Mouse (Mus musculus) hindbrain, postnatal 0 days (tissue): ENCODE measurements at regions not wholly inside any gene's neighbourhood (a gene's known extent, or its start where the extent isn't known, plus 50 kb on each side); places are given as distances from the start of the nearest gene placed in this dataset.

ENCODE experiments used
- ATAC-seq: fragments of 200-750 bp; cut with Nextera tagmentation; 2 replicates; pipeline ENCODE4 v1.8.0; 2017; ENCODE audit warnings: mild to moderate bottlenecking, moderate TSS enrichment, moderate library complexity
- DNase-seq: peaks from one replicate; pipeline ENCODE4 v3.0.0-alpha.2; 2015; ENCODE audit warnings: low spot score
- H3K27ac ChIP-seq: fragments of 300-500 bp; sonication (generic); 2 replicates; pipeline ENCODE4 v1.5.1; 2014; ENCODE audit warnings: mild to moderate bottlenecking
- H3K27me3 ChIP-seq: fragments of 300-500 bp; sonication (generic); 2 replicates; pipeline ENCODE4 v1.6.1; 2014; ENCODE audit warnings: low read length, mixed read lengths; ENCODE audit not compliant: insufficient read depth
- H3K36me3 ChIP-seq: fragments of 300-500 bp; sonication (generic); 2 replicates; pipeline ENCODE4 v1.6.1; 2014; ENCODE audit warnings: low read length, mixed read lengths; ENCODE audit not compliant: insufficient read depth
- H3K4me1 ChIP-seq: fragments of 300-500 bp; sonication (generic); 2 replicates; pipeline ENCODE4 v1.6.1; 2014; ENCODE audit warnings: antibody characterized with exemption, low read length, mixed read lengths; ENCODE audit not compliant: insufficient read depth
- H3K4me2 ChIP-seq: fragments of 300-500 bp; sonication (generic); 2 replicates; pipeline ENCODE4 v1.6.1; 2014; ENCODE audit warnings: low read depth, mild to moderate bottlenecking, low read length, moderate library complexity, mixed read lengths
- H3K4me3 ChIP-seq: fragments of 300-500 bp; sonication (generic); 2 replicates; pipeline ENCODE4 v1.5.1; 2014; ENCODE audit warnings: low read length
- H3K9ac ChIP-seq: fragments of 300-500 bp; sonication (generic); replicated peaks from 2 replicates; pipeline ENCODE4 v1.6.1; 2014; ENCODE audit warnings: mild to moderate bottlenecking, low read length, moderate library complexity, mixed read lengths
- H3K9me3 ChIP-seq: fragments of 300-500 bp; sonication (generic); 2 replicates; pipeline ENCODE4 v1.6.1; 2016; ENCODE audit warnings: low read length, mixed read lengths
- CTCF ChIP-seq: IDR thresholded peaks from 2 replicates; pipeline ENCODE4 v1.5.1; 2016; ENCODE audit warnings: antibody characterized with exemption, control low read depth, low read depth
- WGBS: fragments of 180-500 bp; shearing (Covaris S2); extraction: QIAGEN DNeasy Blood & Tissue Kit; methylation state at CpG from one replicate; pipeline ENCODE4 v1.1.7; 2014; 5-methylcytosine and 5-hydroxymethylcytosine counted together

DNA sequence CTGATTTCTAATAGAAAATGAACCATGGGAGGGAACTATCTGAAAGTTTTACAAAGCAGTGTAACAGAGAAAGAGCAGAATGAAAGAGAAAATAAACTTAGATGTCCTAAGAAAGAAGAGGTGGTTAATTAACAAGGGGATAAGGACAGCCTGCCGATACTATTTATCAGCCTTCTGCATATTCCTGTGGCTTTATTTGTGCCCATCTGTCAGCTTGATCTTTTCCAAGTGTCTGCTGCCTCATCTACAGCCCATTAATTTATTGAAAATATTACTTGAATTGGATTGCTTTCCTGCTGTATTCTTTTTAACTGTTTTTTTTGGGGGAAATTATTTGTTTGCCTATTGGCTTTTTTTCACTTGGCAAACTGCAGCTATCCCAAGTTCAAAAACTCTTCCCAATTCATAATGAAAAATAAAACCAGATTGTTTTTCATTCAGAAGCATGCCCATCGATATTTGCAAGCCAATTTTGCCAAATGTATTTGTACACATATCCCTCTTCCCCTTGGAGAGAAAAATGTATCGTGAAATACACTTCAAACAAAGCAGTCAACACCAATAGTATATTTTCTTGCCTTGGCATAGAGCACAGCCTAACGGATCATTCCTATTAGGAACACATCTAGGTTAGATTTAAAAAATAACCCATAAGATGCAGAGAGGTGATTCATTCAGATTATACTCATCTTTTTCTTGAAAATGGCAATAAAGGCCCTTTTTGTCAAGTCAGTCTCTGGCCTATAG, 289.3 kb downstream of the Rnf152 start:
- Histone ChIP-seq H3K4me2 (no peak overlapping the region), H3K27me3 (no peaks in the 10 kb centered on the region), H3K9ac (no peak overlapping the region), H3K36me3 (no peaks in the 10 kb centered on the region), H3K9me3 (no peaks in the 10 kb centered on the region), H3K27ac (no peak overlapping the region), H3K4me3 (no peak overlapping the region), H3K4me1 (no peaks in the 10 kb centered on the region)
- 69% methylated on average over 4 of the region's 4 CpGs for WGBS
- TF ChIP-seq CTCF = no peak
- ATAC-seq (no peak), DNase-seq (no peak)

- no peak overlapping the region for H3K4me2 ChIP-seq
- H3K9ac ChIP-seq = no peak overlapping the region
- H3K27ac ChIP-seq = no peak overlapping the region
- no peak for TF ChIP-seq CTCF
- H3K4me1 ChIP-seq = no peaks in the 10 kb centered on the region
- H3K36me3 ChIP-seq = no peaks in the 10 kb centered on the region
- 61% methylated on average over 10 of the region's 10 CpGs for WGBS
- H3K9me3 ChIP-seq = no peaks in the 10 kb centered on the region
- no peak overlapping the region for H3K4me3 ChIP-seq
- peak; percentile 6 for DNase-seq
- no peaks in the 10 kb centered on the region for H3K27me3 ChIP-seq
- no peak for ATAC-seq
These were observed 282.4 kb downstream of the Cdh20 start for GRCm38 (mm10) chr1:105050584-105051363.
